Mouse (Mus musculus) heart, postnatal 0 days (tissue): Measurements from ENCODE around the gene Plekha1. TPM values are rescaled to one million over a fixed set of nuclear protein-coding genes. Genes with fewer than 3 reads are reported as not detected.

Experiments used
- ATAC-seq: fragments of 200-750 bp; cut with Nextera tagmentation; 2 replicates; pipeline ENCODE4 v1.8.0; 2017; ENCODE audit warnings: low read depth, moderate number of reproducible peaks, moderate library complexity; ENCODE audit not compliant: insufficient read depth
- DNase-seq: peaks from one replicate; pipeline ENCODE4 v3.0.0-alpha.2; 2016; ENCODE audit warnings: low spot score
- H3K27ac ChIP-seq: fragments of 300-500 bp; sonication (generic); 2 replicates; pipeline ENCODE4 v1.5.1; 2014; ENCODE audit warnings: low read depth, mild to moderate bottlenecking
- H3K27me3 ChIP-seq: fragments of 300-500 bp; sonication (generic); 2 replicates; pipeline ENCODE4 v1.6.1; 2014; ENCODE audit warnings: low read length, mixed read lengths; ENCODE audit not compliant: control insufficient read depth, insufficient read depth
- H3K36me3 ChIP-seq: fragments of 300-500 bp; sonication (generic); replicated peaks from 2 replicates; pipeline ENCODE4 v1.6.1; 2014; ENCODE audit warnings: low read length, mixed read lengths; ENCODE audit not compliant: control insufficient read depth, insufficient read depth
- H3K4me1 ChIP-seq: fragments of 300-500 bp; sonication (generic); 2 replicates; pipeline ENCODE4 v1.6.1; 2014; ENCODE audit warnings: antibody characterized with exemption; ENCODE audit not compliant: control insufficient read depth, insufficient read depth
- H3K4me2 ChIP-seq: fragments of 300-500 bp; sonication (generic); 2 replicates; pipeline ENCODE4 v1.6.1; 2014; ENCODE audit warnings: low read depth, mild to moderate bottlenecking, low read length, moderate library complexity
- H3K4me3 ChIP-seq: fragments of 300-500 bp; sonication (generic); 2 replicates; pipeline ENCODE4 v1.5.1; 2014; ENCODE audit warnings: low read depth, low read length
- H3K9ac ChIP-seq: fragments of 300-500 bp; sonication (generic); replicated peaks from 2 replicates; pipeline ENCODE4 v1.6.1; 2014; ENCODE audit warnings: low read depth, low read length, mixed read lengths
- H3K9me3 ChIP-seq: fragments of 300-500 bp; sonication (generic); replicated peaks from 2 replicates; pipeline ENCODE4 v1.6.1; 2016; ENCODE audit warnings: low read length; ENCODE audit not compliant: control insufficient read depth
- CTCF ChIP-seq: IDR thresholded peaks from 2 replicates; pipeline ENCODE4 v1.5.1; 2016; ENCODE audit warnings: antibody characterized with exemption, control low read depth, low read depth
- EP300 ChIP-seq: IDR thresholded peaks from 2 replicates; pipeline ENCODE4 v1.6.1; 2016; ENCODE audit warnings: antibody characterized with exemption, low read depth
- WGBS: fragments of 180-500 bp; shearing (Covaris S2); extraction: QIAGEN DNeasy Blood & Tissue Kit; methylation state at CpG from one replicate; pipeline ENCODE4 v1.1.7; 2014; 5-methylcytosine and 5-hydroxymethylcytosine counted together
- polyA plus RNA-seq: library from polyadenylated mRNA; unstranded; fragments of >200 nt; fragmentation: Nextera tagmentation; extraction: Ambion mirVana; gene quantifications from 2 replicates; pipeline ENCODE4 v1.2.1, GENCODE M21; 2015
- total RNA-seq: library from RNA; depleted of rRNA; stranded (reverse); fragments of >200 nt; gene quantifications from 2 replicates; pipeline ENCODE4 v1.2.3, GENCODE M21; 2014; ENCODE audit warnings: low replicate concordance

Gene Plekha1
- total and polyA plus RNA-seq, 2 experiments from 2014 or later, result 43.6 to 60.5 TPM

DNA sequence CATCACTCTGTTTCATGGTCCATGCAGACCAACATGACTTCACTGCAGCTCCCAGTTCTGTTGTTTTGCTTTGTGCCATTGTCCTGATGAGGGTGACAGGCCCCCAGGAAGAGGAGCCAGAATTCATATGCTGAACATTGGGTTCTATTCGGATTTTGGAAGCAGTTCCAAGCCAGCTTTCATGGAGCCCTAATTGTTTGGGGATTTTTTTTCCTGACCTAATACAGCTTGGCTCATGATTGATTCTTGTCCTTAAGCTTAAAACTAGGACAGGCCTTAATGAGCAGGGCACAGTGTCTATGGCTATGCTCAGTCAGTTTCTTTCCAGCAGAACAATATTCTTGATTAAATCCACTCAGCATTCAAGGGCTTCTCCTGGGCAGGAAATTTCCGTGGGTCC lies 52.7 kb downstream of the Plekha1 start:
- WGBS, result 62% methylated on average over 2 of the region's 2 CpGs
- DNase-seq (no peak), ATAC-seq (no peak)
- Histone ChIP-seq H3K4me2 (no peak overlapping the region), H3K4me1 (no peaks in the 10 kb centered on the region), H3K9me3 (no peaks in the 10 kb centered on the region), H3K27ac (no peak overlapping the region), H3K27me3 (no peaks in the 10 kb centered on the region), H3K36me3 (peaks cover 9% of the 10 kb centered on the region; the same call in 1 of the 2 replicates), H3K4me3 (no peak overlapping the region), H3K9ac (no peak overlapping the region)
- TF ChIP-seq CTCF (no peak), EP300 (no peak)

- no peaks in the 10 kb centered on the region for H3K36me3 ChIP-seq
- no peak overlapping the region for H3K9ac ChIP-seq
- H3K4me3 ChIP-seq, result no peak overlapping the region
- no peak overlapping the region for H3K4me2 ChIP-seq
- H3K27me3 ChIP-seq, result no peaks in the 10 kb centered on the region
- H3K9me3 ChIP-seq, result no peaks in the 10 kb centered on the region
- no peak for TF ChIP-seq EP300
- TF ChIP-seq CTCF, result no peak
- no peaks in the 10 kb centered on the region for H3K4me1 ChIP-seq
- ATAC-seq, result no peak
- peak overlapping the region; percentile 41; the same call in 1 of the 2 replicates for H3K27ac ChIP-seq
- DNase-seq, result no peak
- 60% methylated on average over 13 of the region's 13 CpGs for WGBS
These were observed 57.6 kb downstream of the Plekha1 start for GRCm38 (mm10) chr7:130922981-130923731.

DNA sequence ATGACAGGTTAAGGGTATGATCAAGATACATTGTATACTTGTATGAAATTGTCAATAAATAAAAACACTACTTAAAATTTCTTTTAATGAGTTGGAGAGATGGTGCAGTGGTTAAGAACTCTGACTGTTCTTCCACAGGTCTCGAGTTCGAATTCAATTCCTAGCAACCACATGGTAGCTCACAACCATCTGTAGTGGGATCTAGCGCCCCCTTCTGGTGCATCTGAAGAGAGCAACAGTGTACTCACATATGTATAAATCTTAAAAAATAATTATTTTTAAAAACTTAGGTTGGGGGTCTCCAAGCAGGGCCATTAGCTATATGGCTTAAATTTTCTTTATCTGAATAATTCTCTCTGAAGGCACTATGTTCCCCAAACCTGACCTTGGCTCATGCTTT lies 64.8 kb downstream of the Plekha1 start:
- ATAC-seq, result no peak
- H3K27ac ChIP-seq, result no peak overlapping the region
- no peak overlapping the region for H3K4me2 ChIP-seq
- H3K27me3 ChIP-seq, result peaks cover 5% of the 10 kb centered on the region; the same call in 1 of the 2 replicates
- no peaks in the 10 kb centered on the region for H3K36me3 ChIP-seq
- H3K4me3 ChIP-seq, result no peak overlapping the region
- H3K9me3 ChIP-seq, result no peaks in the 10 kb centered on the region
- 56% methylated on average over 3 of the region's 3 CpGs for WGBS
- H3K9ac ChIP-seq, result no peak overlapping the region
- TF ChIP-seq EP300 (no peak), CTCF (no peak)
- DNase-seq, result no peak
- peaks cover 4% of the 10 kb centered on the region; the same call in 1 of the 2 replicates for H3K4me1 ChIP-seq

GRCm38 (mm10) chr7:130932921-130933320 lies 67.4 kb downstream of the Plekha1 start:
- no peaks in the 10 kb centered on the region for H3K36me3 ChIP-seq
- H3K27ac ChIP-seq, result no peak overlapping the region
- TF ChIP-seq EP300, result no peak
- TF ChIP-seq CTCF, result no peak
- no peaks in the 10 kb centered on the region for H3K9me3 ChIP-seq
- no peak overlapping the region for H3K4me2 ChIP-seq
- no peak overlapping the region for H3K4me3 ChIP-seq
- peaks cover 9% of the 10 kb centered on the region; the same call in 1 of the 2 replicates for H3K27me3 ChIP-seq
- 93% methylated on average over 9 of the region's 9 CpGs for WGBS
- no peak for DNase-seq
- ATAC-seq, result no peak
- H3K9ac ChIP-seq, result no peak overlapping the region
- peaks cover 13% of the 10 kb centered on the region for H3K4me1 ChIP-seq

DNA sequence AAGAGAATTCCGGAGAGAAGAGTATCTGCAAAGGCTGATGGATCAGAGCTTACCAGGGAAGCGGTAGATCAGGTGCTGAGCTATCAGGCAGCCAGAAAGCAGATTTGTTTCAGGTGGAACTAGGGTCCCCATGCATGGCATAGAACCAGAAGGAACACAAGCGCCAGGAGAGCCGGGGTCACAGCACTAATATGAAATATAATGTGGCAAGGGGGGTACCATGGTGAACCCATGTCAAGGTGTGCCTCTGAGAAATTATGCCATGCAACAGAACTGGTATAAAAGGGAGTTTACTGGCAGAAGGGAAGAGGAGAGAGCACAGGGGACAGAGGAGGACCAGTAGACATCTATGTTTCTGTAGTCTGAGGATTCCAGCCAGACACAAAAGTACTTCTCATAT lies 69.1 kb downstream of the Plekha1 start:
- Histone ChIP-seq H3K4me1 (peaks cover 17% of the 10 kb centered on the region), H3K9me3 (no peaks in the 10 kb centered on the region), H3K4me2 (no peak overlapping the region; the same call in 1 of the 2 replicates), H3K27me3 (peaks cover 9% of the 10 kb centered on the region; the same call in 1 of the 2 replicates), H3K4me3 (no peak overlapping the region), H3K9ac (no peak overlapping the region), H3K27ac (no peak overlapping the region), H3K36me3 (no peaks in the 10 kb centered on the region)
- DNase-seq (no peak), ATAC-seq (no peak)
- TF ChIP-seq CTCF (no peak), EP300 (no peak)
- 84% methylated on average over 4 of the region's 4 CpGs for WGBS
